Mouse (Mus musculus) ovary, postnatal 14 days (tissue): ENCODE results near the gene Gm28035.

Experiments used
- DNase-seq: peaks from one replicate; pipeline ENCODE4 v3.0.0; 2022; ENCODE audit warnings: low spot score

Gm28035 gene

GRCm38 (mm10) chr2:30261921-30262839, 21.8 kb downstream of the Gm28035 start:
- no peak for DNase-seq

- DNase-seq: peak; percentile 71
Measured at GRCm38 (mm10) chr2:30262840-30263441, 22.6 kb downstream of the Gm28035 start.

GRCm38 (mm10) chr2:30263811-30264210, 23.4 kb downstream of the Gm28035 start:
- DNase-seq: no peak

- no peak for DNase-seq
Measured at GRCm38 (mm10) chr2:30264671-30265519, 24.5 kb downstream of the Gm28035 start.

GRCm38 (mm10) chr2:30265767-30266253, 25.4 kb downstream of the Gm28035 start, which contains the start of gene Phyhd1:
Gene Phyhd1, plus strand, starts transcription at chr2:30266203.
- no peak for DNase-seq

GRCm38 (mm10) chr2:30266392-30266941, 26.1 kb downstream of the Gm28035 start:
- DNase-seq: peak; percentile 76

GRCm38 (mm10) chr2:30267466-30267865, 27.1 kb downstream of the Gm28035 start:
- no peak for DNase-seq

- DNase-seq: no peak
Measured at GRCm38 (mm10) chr2:30268371-30268770, 28.0 kb downstream of the Gm28035 start.

GRCm38 (mm10) chr2:30269241-30269990, 29.0 kb downstream of the Gm28035 start:
- no peak for DNase-seq

GRCm38 (mm10) chr2:30270134-30270533, 29.8 kb downstream of the Gm28035 start:
- DNase-seq: peak; percentile 65

GRCm38 (mm10) chr2:30280743-30281142, 40.4 kb downstream of the Gm28035 start, which contains the start of gene Gm28038:
Gene Gm28038, plus strand, starts transcription at chr2:30281043.
- DNase-seq: no peak

GRCm38 (mm10) chr2:30281651-30282050, 41.3 kb downstream of the Gm28035 start:
- no peak for DNase-seq

- no peak for DNase-seq
Measured at GRCm38 (mm10) chr2:30283193-30283592, 42.8 kb downstream of the Gm28035 start.

GRCm38 (mm10) chr2:30285004-30285403, 44.6 kb downstream of the Gm28035 start:
- no peak for DNase-seq

GRCm38 (mm10) chr2:30285416-30286181, 45.2 kb downstream of the Gm28035 start:
- DNase-seq: no peak

- DNase-seq: peak; percentile 96
Measured at GRCm38 (mm10) chr2:30286192-30287026, 46.0 kb downstream of the Gm28035 start, which contains the start of the genes Dolk and Nup188. Gene Dolk, minus strand, starts transcription at chr2:30286334. Gene Nup188, plus strand, starts transcription at chr2:30286397.

- no peak for DNase-seq
Measured at GRCm38 (mm10) chr2:30287027-30287373, 46.6 kb downstream of the Gm28035 start.

- no peak for DNase-seq
Measured at GRCm38 (mm10) chr2:30299525-30299924, 59.2 kb downstream of the Gm28035 start.

- DNase-seq: no peak
Measured at GRCm38 (mm10) chr2:30299966-30300365, 59.6 kb downstream of the Gm28035 start.
